Mouse (Mus musculus) midbrain, embryonic 13.5 days (tissue): ENCODE results near the gene Ash1l. TPM values are rescaled to one million over a fixed set of nuclear protein-coding genes. Genes with fewer than 3 reads are reported as not detected.

Source experiments
- ATAC-seq: fragments of 200-750 bp; cut with Nextera tagmentation; 2 replicates; pipeline ENCODE4 v1.8.0; 2017; ENCODE audit warnings: mild to moderate bottlenecking, moderate TSS enrichment, moderate library complexity
- H3K27ac ChIP-seq: fragments of 300-500 bp; sonication (generic); 2 replicates; pipeline ENCODE4 v1.5.1; 2015; ENCODE audit warnings: inconsistent platforms, mild to moderate bottlenecking, moderate library complexity
- H3K27me3 ChIP-seq: fragments of 300-500 bp; sonication (generic); 2 replicates; pipeline ENCODE4 v1.6.1; 2015; ENCODE audit warnings: mild to moderate bottlenecking, inconsistent platforms
- H3K36me3 ChIP-seq: fragments of 300-500 bp; sonication (generic); 2 replicates; pipeline ENCODE4 v1.6.1; 2015; ENCODE audit warnings: mild to moderate bottlenecking, inconsistent platforms
- H3K4me1 ChIP-seq: fragments of 300-500 bp; sonication (generic); replicated peaks from 2 replicates; pipeline ENCODE4 v1.6.1; 2015; ENCODE audit warnings: inconsistent platforms
- H3K4me2 ChIP-seq: fragments of 300-500 bp; sonication (generic); replicated peaks from 2 replicates; pipeline ENCODE4 v1.6.1; 2015; ENCODE audit warnings: moderate library complexity, mild to moderate bottlenecking, inconsistent platforms
- H3K4me3 ChIP-seq: fragments of 300-500 bp; sonication (generic); replicated peaks from 2 replicates; pipeline ENCODE4 v1.5.1; 2015; ENCODE audit warnings: mild to moderate bottlenecking, inconsistent platforms
- H3K9ac ChIP-seq: fragments of 300-500 bp; sonication (generic); replicated peaks from 2 replicates; pipeline ENCODE4 v1.6.1; 2015; ENCODE audit warnings: mild to moderate bottlenecking, inconsistent platforms
- H3K9me3 ChIP-seq: fragments of 300-500 bp; sonication (generic); 2 replicates; pipeline ENCODE4 v1.6.1; 2016; ENCODE audit warnings: mild to moderate bottlenecking, inconsistent platforms
- WGBS: fragments of 180-500 bp; shearing (Covaris S2); methylation state at CpG from one replicate; pipeline ENCODE4 v1.1.7; 2015; 5-methylcytosine and 5-hydroxymethylcytosine counted together
- polyA plus RNA-seq: library from polyadenylated mRNA; unstranded; fragments of >200 nt; fragmentation: Nextera tagmentation; extraction: Ambion mirVana; gene quantifications from 2 replicates; pipeline ENCODE4 v1.2.1, GENCODE M21; 2015

Ash1l gene
- 22.2 and 23.0 TPM in 2 replicates for polyA plus RNA-seq

GRCm38 (mm10) chr3:88950576-88951326 lies at the start of gene Ash1l, which contains the start of gene Dap3:
Ash1l (plus strand) TSS chr3:88950622.
Dap3 (minus strand) TSS chr3:88951181.
- peak within 1 kb of the TSS; percentile 91 for H3K4me3 ChIP-seq
- H3K9ac ChIP-seq: peak within 1 kb of the TSS; percentile 94
- 0% methylated on average over 44 of the region's 64 CpGs for WGBS
- peaks cover 41% of the 10 kb centered on the region for H3K4me1 ChIP-seq
- no peaks in the 10 kb centered on the region for H3K36me3 ChIP-seq
- peak within 1 kb of the TSS; percentile 99 for H3K27ac ChIP-seq
- H3K27me3 ChIP-seq: no peaks in the 10 kb centered on the region
- H3K9me3 ChIP-seq: no peaks in the 10 kb centered on the region
- peak; percentile 90 for ATAC-seq
- H3K4me2 ChIP-seq: peak within 1 kb of the TSS; percentile 72

- ATAC-seq: no peak
- Histone ChIP-seq H3K4me2 (no peak overlapping the region), H3K4me1 (no peaks in the 10 kb centered on the region), H3K4me3 (no peak overlapping the region), H3K36me3 (peaks cover 90% of the 10 kb centered on the region), H3K27me3 (no peaks in the 10 kb centered on the region), H3K27ac (no peak overlapping the region), H3K9me3 (no peaks in the 10 kb centered on the region), H3K9ac (no peak overlapping the region)
- WGBS: 87% methylated on average over 3 of the region's 3 CpGs
Observed at GRCm38 (mm10) chr3:88904803-88905202, 45.6 kb upstream of the Ash1l start.

- Histone ChIP-seq H3K9me3 (no peaks in the 10 kb centered on the region), H3K27me3 (no peaks in the 10 kb centered on the region), H3K36me3 (peaks cover 94% of the 10 kb centered on the region), H3K4me3 (no peak overlapping the region), H3K9ac (no peak overlapping the region), H3K27ac (no peak overlapping the region), H3K4me2 (no peak overlapping the region), H3K4me1 (no peaks in the 10 kb centered on the region)
- WGBS: 87% methylated on average over 6 of the region's 6 CpGs
- no peak for ATAC-seq
Observed at GRCm38 (mm10) chr3:88905209-88905608, 45.2 kb upstream of the Ash1l start.

- Histone ChIP-seq H3K27ac (no peak overlapping the region), H3K4me2 (no peak overlapping the region), H3K9me3 (no peaks in the 10 kb centered on the region), H3K4me3 (no peak overlapping the region), H3K36me3 (peaks cover 97% of the 10 kb centered on the region), H3K4me1 (no peaks in the 10 kb centered on the region), H3K27me3 (no peaks in the 10 kb centered on the region), H3K9ac (no peak overlapping the region)
- WGBS: 90% methylated on average over 2 of the region's 2 CpGs
- ATAC-seq: no peak
Observed at GRCm38 (mm10) chr3:88905741-88906140, 44.7 kb upstream of the Ash1l start.

GRCm38 (mm10) chr3:88906393-88907159 lies 43.8 kb upstream of the Ash1l start:
- 92% methylated on average over 6 of the region's 6 CpGs for WGBS
- Histone ChIP-seq H3K4me2 (no peak overlapping the region), H3K9ac (no peak overlapping the region), H3K27me3 (no peaks in the 10 kb centered on the region), H3K36me3 (peaks cover 99% of the 10 kb centered on the region), H3K4me1 (no peaks in the 10 kb centered on the region), H3K4me3 (no peak overlapping the region), H3K27ac (no peak overlapping the region), H3K9me3 (no peaks in the 10 kb centered on the region)
- ATAC-seq: no peak

GRCm38 (mm10) chr3:88912585-88912984 lies 37.8 kb upstream of the Ash1l start:
- Histone ChIP-seq H3K9me3 (no peaks in the 10 kb centered on the region), H3K27me3 (no peaks in the 10 kb centered on the region), H3K27ac (no peak overlapping the region), H3K4me3 (peak overlapping the region; percentile 57), H3K4me2 (peak overlapping the region; percentile 79), H3K4me1 (peaks cover 20% of the 10 kb centered on the region), H3K9ac (no peak overlapping the region; the same call in 1 of the 2 replicates), H3K36me3 (peaks cover 48% of the 10 kb centered on the region)
- 95% methylated on average over 7 of the region's 7 CpGs for WGBS
- no peak for ATAC-seq

GRCm38 (mm10) chr3:88913511-88914383 lies 36.7 kb upstream of the Ash1l start, which contains the start of gene Msto1:
Msto1 (minus strand) TSS chr3:88913999.
- Histone ChIP-seq H3K9ac (peak within 1 kb of the TSS; percentile 83), H3K27me3 (no peaks in the 10 kb centered on the region), H3K36me3 (peaks cover 36% of the 10 kb centered on the region), H3K4me1 (peaks cover 20% of the 10 kb centered on the region), H3K4me2 (peak within 1 kb of the TSS; percentile 79), H3K4me3 (peak within 1 kb of the TSS; percentile 57), H3K9me3 (no peaks in the 10 kb centered on the region), H3K27ac (peak within 1 kb of the TSS; percentile 90)
- WGBS: under 1% methylated on average over 62 of the region's 62 CpGs
- peak; percentile 98 for ATAC-seq

- peak overlapping the region; percentile 83 for H3K9ac ChIP-seq
- peaks cover 30% of the 10 kb centered on the region for H3K36me3 ChIP-seq
- peak overlapping the region; percentile 90 for H3K27ac ChIP-seq
- 0 out of 2 replicates have a peak, but pooled peaks have one; percentile 7 for ATAC-seq
- peak overlapping the region; percentile 79 for H3K4me2 ChIP-seq
- peak overlapping the region; percentile 57 for H3K4me3 ChIP-seq
- H3K4me1 ChIP-seq: peaks cover 20% of the 10 kb centered on the region
- no peaks in the 10 kb centered on the region for H3K9me3 ChIP-seq
- H3K27me3 ChIP-seq: no peaks in the 10 kb centered on the region
- WGBS: 31% methylated on average over 8 of the region's 8 CpGs
Observed at GRCm38 (mm10) chr3:88914384-88914810, 36.0 kb upstream of the Ash1l start.

GRCm38 (mm10) chr3:88918981-88919380 lies 31.4 kb upstream of the Ash1l start:
- Histone ChIP-seq H3K9me3 (no peaks in the 10 kb centered on the region), H3K4me3 (no peak overlapping the region), H3K27ac (no peak overlapping the region), H3K27me3 (no peaks in the 10 kb centered on the region), H3K4me2 (no peak overlapping the region), H3K9ac (no peak overlapping the region), H3K36me3 (peaks cover 37% of the 10 kb centered on the region), H3K4me1 (peaks cover 8% of the 10 kb centered on the region)
- 87% methylated on average over 13 of the region's 13 CpGs for WGBS
- ATAC-seq: no peak

- H3K36me3 ChIP-seq: peaks cover 59% of the 10 kb centered on the region
- 96% methylated on average over 9 of the region's 9 CpGs for WGBS
Observed at GRCm38 (mm10) chr3:88921411-88921810, 29.0 kb upstream of the Ash1l start.

GRCm38 (mm10) chr3:88923989-88924591 lies 26.3 kb upstream of the Ash1l start:
- Histone ChIP-seq H3K9me3 (no peaks in the 10 kb centered on the region), H3K4me1 (no peaks in the 10 kb centered on the region), H3K4me2 (no peak overlapping the region), H3K9ac (no peak overlapping the region), H3K36me3 (peaks cover 86% of the 10 kb centered on the region), H3K4me3 (no peak overlapping the region), H3K27me3 (no peaks in the 10 kb centered on the region), H3K27ac (no peak overlapping the region)
- 94% methylated on average over 8 of the region's 8 CpGs for WGBS
- no peak for ATAC-seq

More at GRCm38 (mm10) chr3:88921411-88921810, 29.0 kb upstream of the Ash1l start:
- no peak for ATAC-seq
- Histone ChIP-seq H3K27me3 (no peaks in the 10 kb centered on the region), H3K4me1 (no peaks in the 10 kb centered on the region), H3K4me3 (no peak overlapping the region), H3K27ac (no peak overlapping the region), H3K9ac (no peak overlapping the region), H3K9me3 (no peaks in the 10 kb centered on the region), H3K4me2 (no peak overlapping the region)
